Mouse (Mus musculus) mammary gland, adult 2 months (tissue): ENCODE measurements around the gene Map4k5. TPM values are rescaled to one million over a fixed set of nuclear protein-coding genes. Genes with fewer than 3 reads are reported as not detected.

Source experiments
- polyA plus RNA-seq: library from polyadenylated mRNA; depleted of rRNA; stranded (reverse); fragments of >200 nt; gene quantifications from 2 replicates; pipeline ENCODE4 v1.2.3, GENCODE M21; 2012; ENCODE audit warnings: low replicate concordance; rRNA removed

Gene Map4k5
- polyA plus RNA-seq: 5.5 and 15.0 TPM in 2 replicates

GRCm38 (mm10) chr12:69892371-69893251 is at the start of gene Map4k5, which contains the start of gene Atl1:
Gene Map4k5, minus strand, starts transcription at chr12:69893200.
Gene Atl1, plus strand, starts transcription at chr12:69892614.

GRCm38 (mm10) chr12:69790530-69791505 is 102.2 kb downstream of the Map4k5 start, which contains the start of gene Cdkl1:
Gene Cdkl1, minus strand, starts transcription at chr12:69791267.

Other genes with a start within 250 kb of the Map4k5 start
- gene Sos2, start 211.3 kb downstream of the Map4k5 start, polyA plus RNA-seq: 13.7 and 27.4 TPM in 2 replicates
- gene L2hgdh, start 168.3 kb downstream of the Map4k5 start, polyA plus RNA-seq: 3.4 and 8.3 TPM in 2 replicates
- 17.1 and 20.7 TPM in 2 replicates for gene Atp5s, start 168.2 kb downstream of the Map4k5 start, polyA plus RNA-seq
- gene Cdkl1, start 101.9 kb downstream of the Map4k5 start, polyA plus RNA-seq: 0.29 and 0.92 TPM in 2 replicates
- 1.1 and 1.7 TPM in 2 replicates for gene Atl1, start 586 bp downstream of the Map4k5 start, polyA plus RNA-seq
- gene Sav1, start 93.8 kb upstream of the Map4k5 start, polyA plus RNA-seq: 15.3 and 41.1 TPM in 2 replicates
- 5.7 and 10.2 TPM in 2 replicates for gene Nin, start 220.5 kb upstream of the Map4k5 start, polyA plus RNA-seq